Mouse (Mus musculus) lung, postnatal 36 days (tissue): ENCODE measurements at regions not wholly inside any gene's neighbourhood (a gene's known extent, or its start where the extent isn't known, plus 50 kb on each side); places are given as distances from the start of the nearest gene placed in this dataset.

Experiments
- DNase-seq: peaks from one replicate; pipeline ENCODE4 v3.0.0; 2022; ENCODE audit warnings: mixed read lengths

DNA sequence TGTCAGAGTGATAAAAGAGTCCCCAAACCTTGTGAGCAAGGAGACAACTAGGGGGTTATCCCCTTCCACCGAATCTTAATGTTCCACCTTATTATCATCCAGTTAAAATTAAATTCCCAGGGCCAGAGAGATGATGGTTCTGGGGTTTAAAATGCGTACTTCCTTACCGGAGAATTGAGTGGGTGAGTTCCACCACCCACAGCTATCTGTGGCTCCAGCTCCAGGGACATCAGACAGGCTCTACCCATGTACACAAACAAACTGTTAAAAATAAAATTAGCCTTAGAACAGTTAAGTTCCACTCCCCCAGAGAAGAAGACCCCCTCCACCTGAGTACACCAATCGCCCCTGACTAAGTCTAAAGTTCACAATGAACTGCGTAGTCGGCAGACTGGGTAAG lies 52.0 kb upstream of the Mgat5 start:
- no peak for DNase-seq

DNA sequence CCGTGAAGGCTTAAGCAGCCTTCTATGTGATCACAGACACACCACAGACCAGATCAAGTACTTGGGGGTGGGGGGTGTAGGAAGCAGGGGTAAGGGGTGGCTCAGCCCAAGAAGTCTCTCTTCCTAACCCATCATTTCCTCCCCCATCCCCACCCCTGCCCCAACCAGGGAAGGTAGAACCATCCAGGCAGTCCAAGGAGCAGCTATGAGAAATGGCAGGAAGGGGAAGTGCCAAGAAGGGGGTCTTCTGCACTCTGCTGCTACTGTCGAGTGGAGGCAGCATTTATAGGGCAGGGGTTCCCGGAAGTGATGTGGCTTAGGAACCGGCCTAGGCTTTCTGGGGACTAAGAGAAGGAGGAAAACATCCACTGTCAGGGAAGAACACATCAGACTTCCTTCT lies 69.3 kb upstream of the Mgat5 start:
- DNase-seq = no peak

DNA sequence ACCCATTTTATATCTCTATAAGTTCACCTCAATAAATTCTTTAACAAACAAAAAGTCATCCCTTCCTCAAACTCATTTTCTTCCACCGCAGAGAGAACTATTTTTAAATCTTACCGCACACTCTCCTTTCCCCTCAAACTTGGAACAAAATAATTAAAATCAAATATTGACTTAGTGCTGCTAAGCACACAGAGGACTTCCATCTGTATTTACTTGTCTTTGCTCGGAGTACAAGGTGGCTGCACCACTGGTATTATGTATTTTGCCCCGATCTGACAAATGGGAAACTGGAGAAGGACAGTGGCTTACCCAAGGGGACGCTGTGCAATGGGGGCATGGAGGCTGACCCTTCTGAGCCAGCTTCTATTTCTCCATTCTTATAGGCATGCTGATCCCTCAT lies 72.9 kb upstream of the Mgat5 start:
- DNase-seq = no peak

DNA sequence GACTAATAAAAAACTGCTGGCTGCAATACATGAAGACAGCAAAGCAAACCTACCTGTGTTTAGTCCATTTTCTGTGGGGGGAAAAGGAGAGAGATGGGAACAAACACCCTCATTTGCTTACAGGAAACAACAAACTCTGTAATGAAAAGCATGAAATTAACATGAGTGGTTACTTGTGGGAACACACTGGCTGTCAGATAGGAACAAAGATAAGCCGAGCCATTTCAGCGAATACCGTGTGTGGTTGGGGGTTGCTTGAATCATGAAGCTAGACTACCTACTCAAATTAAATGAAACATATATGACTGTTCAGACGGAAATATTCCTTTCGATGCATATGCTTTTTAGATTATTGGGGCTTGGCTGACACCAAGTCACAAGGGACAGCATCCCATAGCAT lies 80.0 kb upstream of the Mgat5 start:
- DNase-seq = no peak

DNA sequence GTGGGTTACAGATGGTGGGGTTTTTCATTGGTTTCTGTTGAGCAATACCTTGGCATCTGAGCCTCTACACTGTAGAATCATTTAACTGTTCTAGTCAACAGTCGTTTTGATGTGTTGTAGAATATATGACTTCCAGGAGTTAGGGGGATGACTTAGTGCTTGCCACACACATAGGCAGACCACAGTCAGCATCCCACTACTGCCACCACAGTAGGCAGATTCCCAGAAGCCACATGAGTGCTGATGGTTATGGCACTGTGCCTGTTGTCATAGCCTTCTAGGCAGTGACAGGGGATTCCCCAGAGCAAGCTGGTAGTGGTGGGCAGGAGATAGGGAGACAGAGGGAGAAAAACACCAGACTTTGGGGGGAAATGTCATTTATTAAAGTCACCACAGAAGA lies 86.8 kb upstream of the Mgat5 start:
- no peak for DNase-seq

DNA sequence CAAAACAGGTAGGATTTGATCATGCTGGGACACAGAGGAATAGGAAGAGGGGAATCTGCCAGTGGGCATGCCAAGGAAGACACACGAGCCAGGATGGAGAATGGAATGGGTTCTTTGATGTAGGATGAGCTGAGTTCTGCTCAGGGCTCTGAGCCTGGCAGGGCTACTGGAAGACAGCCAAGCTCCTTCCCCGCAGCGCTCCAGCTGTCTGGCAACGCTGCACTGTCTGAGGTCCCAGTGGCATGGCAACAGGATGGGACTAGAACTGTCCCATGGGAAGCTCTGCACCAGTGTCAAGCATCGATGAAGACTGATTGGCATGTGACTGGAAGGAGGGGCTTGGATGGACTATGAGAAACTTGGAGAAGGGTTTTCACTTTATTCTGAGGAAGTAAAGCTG lies 97.3 kb upstream of the Mgat5 start:
- DNase-seq = no peak

DNA sequence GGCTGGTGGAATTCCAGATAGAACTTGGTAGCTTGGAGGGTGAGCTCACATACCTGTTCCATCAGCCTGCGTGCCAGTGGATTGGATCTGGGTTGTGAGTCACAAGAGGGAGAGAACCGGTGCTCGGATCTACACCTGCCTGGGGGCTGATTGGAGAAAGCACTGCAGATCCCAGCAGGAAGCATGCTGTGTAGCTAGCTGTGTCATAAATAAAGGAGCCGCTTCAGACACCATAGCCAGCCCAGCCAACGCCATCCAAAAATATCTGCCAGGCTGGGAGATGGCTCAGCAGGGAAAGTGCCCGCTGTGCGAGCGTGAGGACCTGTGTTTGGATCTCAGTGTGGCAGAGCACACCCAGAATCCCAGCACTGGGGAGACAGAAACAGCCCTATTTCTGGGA lies 99.0 kb upstream of the Mgat5 start:
- no peak for DNase-seq

DNA sequence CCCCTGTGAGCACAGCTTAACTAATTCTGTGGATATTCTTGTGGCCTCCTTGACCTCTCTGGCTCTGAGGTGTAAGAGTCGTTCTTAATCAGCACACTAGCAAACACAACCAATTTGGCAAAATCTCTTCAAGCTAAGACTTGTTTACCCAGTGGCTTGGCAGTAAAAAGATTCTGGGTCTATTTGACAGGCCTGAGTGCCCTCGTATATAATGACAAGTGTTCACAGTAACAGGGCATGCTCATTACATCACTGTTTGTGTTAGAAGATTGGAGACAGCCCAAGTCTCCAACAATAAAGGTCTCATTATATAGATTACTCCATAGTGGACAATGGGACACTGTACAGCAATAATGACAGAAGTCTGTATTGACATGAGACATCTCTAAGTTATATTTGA lies 101.2 kb upstream of the Mgat5 start:
- DNase-seq = peak; percentile 36

DNA sequence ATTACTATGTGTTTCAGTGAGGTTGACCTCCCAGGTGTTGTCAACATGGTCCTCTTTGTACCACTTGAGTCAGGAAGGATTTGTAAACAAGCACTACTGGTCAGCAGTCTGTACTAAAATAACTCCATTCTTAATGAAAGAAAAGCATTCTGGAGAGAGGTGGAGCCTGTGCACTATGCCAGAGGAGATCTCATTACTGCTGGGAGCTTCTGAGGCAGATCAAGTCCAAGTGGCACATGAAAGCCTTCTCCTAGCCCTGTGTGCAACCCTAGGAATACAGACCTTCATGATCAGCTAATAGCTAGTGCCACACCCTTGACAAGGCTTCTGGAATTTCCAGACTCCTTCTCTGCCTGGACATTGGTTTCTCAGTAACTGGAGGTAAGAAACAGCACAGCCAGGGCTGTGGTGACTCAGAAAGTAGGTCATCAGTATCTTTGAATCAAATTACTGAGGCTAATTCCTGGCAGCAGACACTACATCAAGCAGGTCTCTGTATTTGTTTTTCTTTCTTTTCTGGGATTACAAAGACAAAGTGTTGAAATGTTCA lies 105.9 kb upstream of the Mgat5 start:
- no peak for DNase-seq

DNA sequence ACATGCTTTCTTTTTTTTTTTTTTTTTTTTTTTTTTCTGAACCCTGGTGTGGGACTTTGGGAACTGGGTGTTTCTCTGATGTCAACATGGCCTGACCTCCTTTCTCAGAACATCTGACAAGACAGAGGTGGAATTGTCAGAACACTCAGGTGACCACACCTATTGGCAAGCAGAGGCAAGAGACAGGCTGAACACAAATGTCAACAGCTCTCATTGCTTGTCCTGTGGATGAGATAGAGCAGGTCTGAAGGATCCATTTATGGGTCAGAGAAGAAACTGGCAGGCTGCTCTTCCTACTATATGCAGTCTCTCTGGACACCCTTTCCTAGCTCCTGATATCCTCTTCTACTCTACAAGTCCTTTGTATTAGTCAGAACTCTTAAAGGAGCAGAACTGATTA lies 117.2 kb upstream of the Mgat5 start:
- DNase-seq = no peak

DNA sequence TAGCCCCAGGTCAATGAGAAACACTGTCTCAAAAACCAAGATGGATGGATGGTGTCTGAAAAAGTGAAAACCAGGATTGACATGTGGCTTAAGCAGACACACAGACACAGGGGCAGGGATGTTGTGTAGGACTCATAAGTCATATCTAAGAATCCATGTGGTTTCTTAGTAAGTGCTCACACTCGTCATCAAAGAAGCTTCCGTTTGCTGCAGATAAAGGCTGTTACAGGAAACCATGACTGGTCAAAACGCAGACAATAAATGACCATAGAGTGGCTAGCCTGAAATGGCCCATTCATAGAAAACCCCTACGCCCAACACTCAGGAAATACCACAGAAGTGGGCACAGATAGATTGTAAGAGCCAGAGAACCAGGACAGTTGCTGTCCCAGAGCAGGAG lies 118.8 kb upstream of the Mgat5 start:
- DNase-seq = no peak

DNA sequence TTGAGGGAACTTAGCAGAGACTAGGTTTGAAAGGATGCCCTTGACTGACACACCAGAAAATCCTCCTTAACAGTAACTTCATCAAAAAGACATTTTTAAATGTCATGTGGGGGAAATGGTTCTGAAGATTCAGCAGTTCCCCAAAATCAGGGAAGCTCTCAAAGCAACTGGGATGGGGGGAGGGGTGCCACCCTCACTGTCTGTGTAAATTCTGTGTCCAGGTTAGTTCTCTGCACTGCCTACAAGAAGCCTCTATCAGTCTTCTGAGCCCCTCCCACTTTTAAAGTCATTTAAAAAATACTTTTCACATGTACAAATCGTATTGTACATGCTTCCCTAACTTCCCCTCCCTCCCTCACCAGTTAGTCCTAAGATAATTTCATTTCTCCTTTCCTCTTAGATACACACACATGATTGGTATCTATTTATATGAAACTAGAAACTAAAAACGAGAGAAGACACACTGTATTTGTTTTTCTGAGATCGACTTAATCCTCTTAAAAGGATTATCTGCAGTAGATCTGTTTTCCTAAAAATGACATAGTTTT lies 121.0 kb upstream of the Mgat5 start:
- DNase-seq = no peak

DNA sequence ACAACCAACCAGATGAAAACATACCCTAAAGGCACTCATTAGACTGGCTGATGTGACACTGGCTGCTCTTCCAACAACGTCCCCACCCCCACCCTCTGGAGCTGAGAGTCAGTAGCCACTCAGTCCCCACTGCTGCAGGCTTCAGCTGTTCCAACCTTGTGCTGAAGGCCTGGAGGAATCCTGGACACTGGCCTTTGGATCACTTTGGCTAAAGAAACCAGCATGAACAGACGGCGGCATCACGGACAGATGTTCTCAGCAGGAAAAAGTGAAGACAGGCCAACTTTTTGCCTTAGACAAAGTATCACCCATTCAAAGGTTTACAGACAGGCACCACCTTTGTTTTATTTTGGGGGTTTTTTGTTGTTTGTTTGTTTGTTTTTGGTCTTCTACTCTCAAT lies 125.8 kb upstream of the Mgat5 start:
- DNase-seq = no peak

DNA sequence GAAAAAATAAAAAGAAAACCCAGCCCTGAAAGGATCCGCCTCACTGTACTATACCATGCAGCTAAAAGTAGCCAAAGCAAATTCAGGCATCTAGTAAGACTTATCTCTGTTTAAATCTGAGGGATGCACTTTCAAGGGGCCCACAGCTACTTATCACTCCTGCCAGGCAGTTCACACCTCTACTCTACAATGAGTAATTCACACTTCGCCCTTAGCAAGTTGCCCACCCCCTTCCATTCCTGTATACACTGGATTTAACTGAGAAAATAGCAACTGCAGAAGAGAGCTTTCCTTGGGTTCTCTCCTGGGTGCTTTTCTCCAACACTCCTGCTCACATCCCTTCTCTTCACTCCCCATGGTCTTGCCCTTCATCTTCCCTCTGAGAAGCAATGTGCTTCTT lies 142.4 kb upstream of the Mgat5 start:
- no peak for DNase-seq

DNA sequence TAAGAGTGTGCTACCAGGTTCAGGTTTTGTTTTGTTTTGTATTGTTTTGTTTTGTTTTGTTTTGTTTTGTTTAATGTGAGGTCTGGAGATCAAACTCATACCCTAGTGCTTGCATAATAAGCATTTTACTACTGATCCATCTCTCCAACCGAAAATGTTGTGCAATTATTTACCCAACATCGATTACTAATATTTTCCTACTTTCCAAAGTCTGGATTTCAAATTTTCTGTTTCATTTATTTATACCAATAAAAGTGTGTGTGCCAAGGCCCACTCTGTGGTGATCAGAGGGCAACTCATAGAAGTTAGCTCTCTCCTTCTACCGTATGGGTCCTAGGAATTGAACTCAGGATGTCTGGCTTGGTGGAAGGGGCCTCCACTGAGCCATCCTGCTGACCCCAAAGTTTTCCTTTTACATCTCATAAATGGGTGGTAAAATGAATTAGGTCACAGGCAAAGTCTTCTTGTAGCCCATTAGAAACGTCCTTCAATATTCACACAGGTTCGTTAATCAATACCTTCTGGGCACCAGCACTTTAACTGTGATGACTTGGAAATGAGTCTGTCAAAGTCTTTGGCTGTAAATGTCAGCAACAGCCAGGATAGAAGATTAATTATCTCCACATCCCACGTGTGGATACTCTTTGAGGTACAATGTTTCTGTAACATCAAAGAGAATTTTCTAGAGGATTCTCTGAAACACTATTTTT lies 158.9 kb upstream of the Mgat5 start:
- no peak for DNase-seq

DNA sequence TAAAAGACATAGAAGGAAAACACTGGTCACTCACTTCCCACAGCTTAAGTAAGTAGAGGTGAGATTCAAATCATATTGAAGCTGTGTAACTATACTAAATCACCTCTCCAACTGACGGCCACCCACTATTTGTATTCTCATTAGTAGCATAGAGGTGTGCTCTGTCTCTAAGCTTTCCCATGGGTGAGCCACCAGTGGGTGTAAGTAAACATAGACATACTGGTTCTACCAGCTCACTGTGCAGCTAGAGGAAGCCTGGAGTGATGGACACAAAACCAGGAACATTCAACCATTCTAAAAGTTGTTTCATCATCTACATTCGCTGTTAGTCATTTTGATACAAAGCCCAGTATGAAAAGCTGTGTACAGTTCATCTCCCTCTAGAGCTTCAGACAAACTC lies 170.1 kb upstream of the Mgat5 start:
- no peak for DNase-seq

DNA sequence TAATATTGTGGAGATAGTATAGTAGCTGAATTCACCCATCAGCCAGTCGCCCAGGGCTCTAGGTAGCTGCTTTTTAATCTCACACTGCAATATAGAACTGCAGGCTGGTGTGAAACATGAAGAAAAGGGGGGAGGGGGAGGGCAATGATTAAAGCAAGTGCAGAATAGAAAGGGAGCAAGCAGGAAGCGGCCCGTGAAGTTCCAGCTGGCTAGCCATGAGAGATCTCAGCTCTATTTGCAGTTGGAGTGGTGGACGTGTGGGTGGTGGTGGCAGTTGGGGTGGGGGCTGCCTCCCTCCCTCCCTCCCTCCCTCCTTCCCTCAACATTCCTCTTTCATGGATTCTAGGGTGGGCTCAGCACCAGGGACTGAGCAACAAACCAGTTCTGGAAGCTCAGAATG lies 173.3 kb upstream of the Mgat5 start:
- DNase-seq = no peak

DNA sequence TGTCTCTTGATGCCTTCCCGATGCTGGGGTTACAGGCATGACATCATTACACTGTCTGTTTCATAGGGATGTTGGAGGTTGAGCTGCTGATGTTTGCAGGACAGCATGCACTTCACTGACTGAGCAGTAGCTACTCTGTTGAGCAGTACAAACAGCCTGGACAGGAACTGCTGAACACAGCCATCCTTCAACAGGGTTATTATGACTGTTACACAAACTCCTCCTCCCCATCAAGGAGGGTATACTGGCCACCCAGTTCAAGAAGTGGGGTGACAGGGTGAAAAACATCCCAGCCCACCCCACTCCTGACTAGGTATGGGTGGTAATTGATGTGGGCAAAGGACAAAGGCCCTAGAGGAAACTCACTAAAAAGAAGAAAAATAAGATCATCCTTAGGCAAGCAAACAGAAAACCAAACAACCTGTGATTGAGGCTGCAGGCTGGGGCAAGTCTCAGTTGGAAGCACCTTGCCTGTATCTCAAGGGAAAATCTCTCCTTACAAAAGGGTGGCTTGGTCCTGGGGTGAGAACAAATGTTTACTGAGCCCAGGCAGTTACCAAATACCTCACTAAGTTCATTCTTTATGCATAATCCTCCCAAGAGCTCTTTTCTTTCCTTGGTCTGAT lies 175.8 kb upstream of the Mgat5 start:
- DNase-seq = no peak

DNA sequence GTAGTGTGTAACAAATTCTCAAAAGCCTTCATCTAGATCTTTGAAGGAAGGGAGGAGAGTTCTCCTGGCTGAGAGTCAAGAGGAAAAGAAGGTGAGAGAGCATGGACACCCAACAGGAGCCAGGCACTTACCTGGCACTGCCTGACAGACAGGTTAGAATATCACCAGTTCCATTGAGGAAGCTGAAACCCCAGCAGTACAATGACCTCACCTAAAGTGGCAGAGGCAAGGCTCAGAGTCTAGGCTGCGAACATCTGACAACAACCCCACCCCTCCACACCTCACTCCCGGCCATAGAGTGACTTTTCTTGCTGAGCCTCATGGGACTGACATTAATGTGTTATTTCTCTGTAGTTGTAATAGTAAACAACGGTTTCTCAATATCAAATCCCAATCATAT lies 181.7 kb upstream of the Mgat5 start:
- no peak for DNase-seq

DNA sequence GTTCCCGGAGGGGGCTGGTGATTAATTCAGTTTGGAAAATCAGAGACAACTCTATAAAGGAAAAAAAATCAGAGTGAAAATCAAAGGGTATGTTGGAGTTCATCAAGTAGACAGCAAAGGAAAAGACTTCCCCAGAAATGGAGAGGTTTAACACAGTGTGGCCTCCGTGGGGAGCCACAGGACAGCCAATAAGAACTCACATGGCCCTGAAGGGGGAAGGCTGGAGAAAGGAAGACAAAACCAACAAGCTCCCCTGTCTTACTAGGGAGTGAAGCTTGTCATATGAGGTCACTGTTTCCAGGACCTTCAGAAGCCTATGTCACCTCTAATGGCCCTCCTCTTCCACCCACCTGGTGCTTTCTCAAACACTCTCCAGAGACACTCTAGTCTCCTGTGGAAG lies 187.1 kb upstream of the Nckap5 start:
- no peak for DNase-seq

DNA sequence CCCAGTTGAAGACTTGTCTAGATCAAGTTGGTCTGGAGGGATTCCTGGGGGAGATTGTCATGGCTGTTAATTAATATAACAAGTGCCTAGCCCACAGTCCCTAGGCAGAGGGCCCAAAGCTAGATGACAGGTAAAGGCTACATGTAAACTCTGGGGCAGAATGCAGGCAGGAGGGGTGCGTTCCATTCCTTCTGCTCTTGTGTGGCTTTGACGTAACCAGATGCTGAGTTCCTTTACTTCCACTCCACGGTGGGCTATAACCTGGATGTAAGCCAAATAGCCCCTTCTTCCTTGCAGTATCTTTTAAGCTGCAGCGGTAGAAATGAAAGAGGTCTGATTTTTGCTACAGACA lies 185.3 kb upstream of the Nckap5 start:
- DNase-seq = no peak

DNA sequence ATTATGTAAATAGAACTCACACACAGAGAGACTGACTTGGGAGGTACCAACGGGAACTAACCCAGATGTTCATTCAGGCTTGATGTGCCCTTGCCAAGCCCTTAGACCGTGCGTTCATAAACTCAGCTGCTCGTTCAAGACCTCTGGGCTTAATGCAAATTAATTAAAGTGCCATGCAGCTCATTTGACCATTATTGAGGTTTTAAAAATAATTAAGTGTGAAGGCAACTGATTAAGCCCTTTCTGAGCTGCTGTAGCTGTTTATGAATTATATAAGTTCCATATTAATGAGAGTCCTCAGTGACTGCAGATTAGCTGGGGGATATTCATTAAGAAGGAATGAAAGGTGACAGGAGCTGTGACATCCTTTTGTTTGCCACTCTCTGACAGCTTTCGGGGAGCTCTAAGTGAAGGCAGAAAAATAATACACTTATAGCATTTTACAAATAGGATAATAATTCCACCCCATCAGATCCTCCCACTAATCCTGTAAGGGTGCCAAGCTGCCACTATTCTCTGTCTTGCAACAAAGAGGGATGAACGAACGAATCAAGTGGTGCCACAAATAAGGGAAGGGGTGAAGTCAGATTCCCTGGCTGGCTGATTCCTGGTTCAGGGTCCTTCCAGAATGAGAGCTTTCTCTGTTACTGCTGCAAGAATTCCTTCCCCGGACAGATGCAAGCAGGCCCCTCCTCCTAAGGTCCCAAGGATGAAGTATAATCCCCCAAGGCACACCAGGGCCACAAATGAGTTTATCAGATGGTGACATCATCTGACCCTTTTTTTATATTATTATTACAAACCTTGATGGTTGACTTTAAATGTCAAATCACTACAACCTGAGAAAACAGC lies 184.7 kb upstream of the Nckap5 start:
- no peak for DNase-seq

DNA sequence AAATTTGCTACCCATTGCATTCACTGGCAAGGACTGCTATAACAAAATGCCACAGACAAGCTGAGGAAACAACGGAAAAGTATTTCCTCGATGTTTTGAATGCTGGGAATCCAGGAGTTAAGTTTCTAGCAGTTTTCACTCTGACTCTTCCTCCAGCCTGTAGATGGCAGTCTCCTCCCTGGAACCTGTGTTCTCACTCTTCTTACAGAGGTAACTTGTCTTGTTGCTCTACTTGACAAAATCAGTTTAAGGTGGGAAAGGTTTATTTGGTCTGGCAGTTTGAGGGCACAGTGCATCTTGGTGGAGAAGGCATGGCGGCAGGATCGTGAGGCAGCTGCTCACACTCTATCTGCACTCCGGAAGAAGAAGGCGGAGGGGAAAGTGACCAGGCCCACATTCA lies 181.3 kb upstream of the Nckap5 start:
- DNase-seq = peak; percentile 51

DNA sequence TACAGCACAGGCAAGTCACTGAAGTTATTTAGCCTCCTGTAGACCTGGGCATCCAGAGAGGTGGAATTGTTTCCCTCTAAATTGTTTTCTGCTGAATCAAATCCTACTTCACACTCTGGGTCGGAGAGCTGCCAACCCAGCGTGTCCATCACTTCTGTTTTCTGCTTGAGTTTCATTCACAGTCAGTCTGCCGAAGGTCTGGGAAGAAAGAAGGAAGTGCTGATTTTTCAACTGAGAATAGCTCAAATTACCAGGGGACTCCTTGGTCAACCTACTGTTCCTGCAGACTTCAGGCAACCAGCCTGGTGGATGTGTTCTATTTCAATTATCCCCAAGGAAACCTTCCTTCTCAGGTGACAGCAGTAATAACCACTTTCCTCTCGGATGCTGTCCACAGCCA lies 179.1 kb upstream of the Nckap5 start:
- DNase-seq = no peak
